Mouse (Mus musculus) spleen, adult 12 weeks (tissue): ENCODE data around the gene Cd83.

Source experiments
- DNase-seq: peaks from one replicate; pipeline ENCODE4 v3.0.0; 2022; ENCODE audit warnings: low spot score

Cd83 gene

DNA sequence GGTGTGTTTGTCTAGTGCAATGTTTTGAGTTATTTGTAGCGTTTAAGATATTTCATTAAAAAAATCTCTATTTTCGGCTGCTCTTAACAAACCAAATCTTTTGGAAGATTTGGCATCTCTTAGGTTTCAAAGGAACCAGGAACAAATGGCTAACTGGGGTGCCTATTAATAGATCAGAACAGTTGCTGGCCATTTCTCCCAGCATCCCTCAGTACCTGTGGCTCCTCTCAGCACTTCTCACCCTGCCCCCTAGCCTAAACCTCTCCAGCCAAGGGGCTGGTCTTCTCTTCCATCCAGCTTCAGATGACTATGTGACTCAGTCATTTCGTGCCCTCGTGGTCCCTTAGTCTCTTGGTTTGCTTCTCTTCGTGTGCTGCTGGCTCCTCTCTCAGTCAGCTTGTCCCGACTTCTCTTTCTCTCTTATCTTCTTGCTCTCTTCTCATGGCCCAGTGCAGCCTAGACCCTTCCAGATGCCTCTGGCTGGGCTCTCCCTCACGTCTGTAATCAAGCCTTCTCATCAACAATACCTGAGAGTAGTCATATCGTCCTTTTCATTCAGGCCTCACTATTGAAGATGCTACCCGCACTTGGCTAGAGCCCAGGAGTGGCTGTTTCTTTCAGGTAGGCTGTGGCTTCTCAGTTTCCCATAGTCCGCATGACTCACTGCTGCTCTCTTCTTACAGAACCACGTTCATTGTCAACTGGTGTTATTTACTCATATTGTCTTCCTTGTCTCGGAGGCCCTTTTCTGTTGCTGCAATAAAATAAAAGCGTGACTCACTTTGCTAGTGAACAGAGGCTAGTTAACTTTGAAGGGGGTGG lies 9.8 kb upstream of the Cd83 start:
- DNase-seq, result no peak

GRCm38 (mm10) chr13:43775427-43775733 lies 9.2 kb upstream of the Cd83 start:
- DNase-seq, result no peak

GRCm38 (mm10) chr13:43777321-43778002 lies 7.1 kb upstream of the Cd83 start:
- DNase-seq, result no peak

DNA sequence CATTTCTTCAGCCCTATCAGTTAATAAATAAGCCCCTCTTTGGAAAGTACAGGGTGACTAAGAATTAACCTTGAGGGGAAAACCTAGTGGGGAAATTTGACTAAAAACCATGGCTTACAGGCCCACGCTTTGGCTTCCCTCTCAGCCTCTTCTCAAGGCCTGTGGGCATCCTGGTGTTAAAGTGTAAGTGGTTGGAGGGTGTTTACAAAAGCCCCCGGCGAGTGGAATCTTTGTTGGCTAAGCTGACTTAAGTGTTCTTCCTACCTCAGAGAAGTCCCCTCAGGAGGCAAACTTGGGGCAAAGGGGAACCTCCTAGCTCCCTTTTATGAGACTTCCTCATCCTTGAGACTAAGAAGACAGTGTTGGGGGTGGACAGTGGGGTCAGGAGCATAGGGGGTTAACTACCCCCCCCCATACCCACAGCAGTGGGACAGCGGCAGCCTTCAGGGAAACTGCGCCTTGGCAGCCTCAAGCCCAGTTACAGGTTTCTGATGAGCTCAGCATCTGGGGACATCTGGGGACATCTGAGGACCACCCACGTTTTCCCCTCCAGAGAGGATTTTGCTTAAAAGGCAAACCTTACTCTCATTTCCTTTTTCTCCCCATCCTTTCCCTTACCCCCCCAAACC lies 6.4 kb upstream of the Cd83 start:
- DNase-seq, result no peak

DNA sequence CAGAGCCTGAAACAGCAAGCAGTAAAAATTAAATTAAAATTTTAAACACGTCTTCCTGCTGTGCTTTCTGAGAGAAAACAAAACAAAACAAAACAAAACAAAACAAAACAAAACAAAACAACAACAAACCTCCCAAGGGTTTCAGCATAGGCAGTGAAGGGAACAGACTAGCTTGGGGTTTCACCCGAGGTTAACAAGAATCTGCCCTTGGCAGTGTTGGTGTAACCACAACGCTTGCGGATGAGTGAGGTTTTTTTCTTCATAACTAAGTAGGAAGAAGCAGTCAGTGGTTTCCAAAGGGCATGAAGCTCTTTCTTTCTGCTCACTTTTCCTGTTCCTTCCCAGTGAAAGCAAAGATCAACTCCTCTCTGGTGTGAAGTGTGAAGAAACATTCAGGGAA lies 5.6 kb upstream of the Cd83 start:
- no peak for DNase-seq

DNA sequence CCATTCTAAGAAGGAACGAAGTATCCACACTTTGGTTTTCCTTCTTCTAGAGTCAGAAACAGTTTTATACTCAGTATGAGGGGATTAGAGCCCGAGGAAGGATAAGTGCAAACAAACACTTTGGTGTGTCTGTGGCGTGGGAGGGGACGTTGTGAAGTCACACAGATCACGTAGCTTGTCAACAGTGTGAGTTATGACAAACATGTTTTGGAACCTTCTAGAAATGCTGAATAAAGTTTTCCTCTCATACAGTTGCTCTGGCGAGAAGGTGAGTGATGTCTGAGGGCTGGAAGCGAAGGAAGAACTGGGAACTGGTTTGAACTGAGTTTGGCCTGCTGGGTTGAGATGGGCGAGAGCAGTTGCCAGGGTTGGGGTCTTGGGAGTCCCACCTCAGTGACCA lies 4.5 kb upstream of the Cd83 start:
- no peak for DNase-seq

- DNase-seq, result no peak
Measured at GRCm38 (mm10) chr13:43785712-43786072, 1.1 kb downstream of the Cd83 start.

DNA sequence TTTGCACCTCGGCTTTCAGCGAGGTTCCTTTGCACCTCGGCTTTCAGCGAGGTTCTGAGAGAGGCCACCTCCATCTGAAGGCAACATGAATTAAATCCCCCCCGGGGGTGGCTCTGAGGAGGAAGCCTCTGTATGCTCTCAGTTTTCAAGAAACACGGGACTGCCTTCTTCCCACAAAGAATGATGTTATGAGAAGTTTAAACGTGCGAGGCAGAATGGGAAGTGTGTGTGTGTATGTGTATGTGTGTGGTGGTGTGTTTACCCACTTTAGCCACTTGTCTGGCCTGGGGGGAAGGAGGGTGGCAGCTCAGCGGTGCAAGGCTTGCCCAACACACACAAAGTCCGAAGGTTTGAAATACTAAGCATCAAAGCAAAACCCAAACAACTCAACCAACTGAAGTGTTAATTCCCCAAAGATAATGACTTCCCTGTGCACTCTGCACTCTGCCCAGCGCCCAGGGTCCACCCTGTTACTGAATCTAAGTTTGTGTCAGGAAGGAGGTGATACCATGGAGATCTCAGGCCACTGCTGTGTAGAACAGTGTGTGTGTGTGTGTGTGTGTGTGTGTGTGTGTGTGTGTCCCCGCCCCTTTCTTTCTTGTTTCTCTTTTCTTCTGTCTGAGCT lies 1.7 kb downstream of the Cd83 start:
- peak; percentile 41 for DNase-seq

- DNase-seq, result no peak
Measured at GRCm38 (mm10) chr13:43787262-43787661, 2.7 kb downstream of the Cd83 start.

DNA sequence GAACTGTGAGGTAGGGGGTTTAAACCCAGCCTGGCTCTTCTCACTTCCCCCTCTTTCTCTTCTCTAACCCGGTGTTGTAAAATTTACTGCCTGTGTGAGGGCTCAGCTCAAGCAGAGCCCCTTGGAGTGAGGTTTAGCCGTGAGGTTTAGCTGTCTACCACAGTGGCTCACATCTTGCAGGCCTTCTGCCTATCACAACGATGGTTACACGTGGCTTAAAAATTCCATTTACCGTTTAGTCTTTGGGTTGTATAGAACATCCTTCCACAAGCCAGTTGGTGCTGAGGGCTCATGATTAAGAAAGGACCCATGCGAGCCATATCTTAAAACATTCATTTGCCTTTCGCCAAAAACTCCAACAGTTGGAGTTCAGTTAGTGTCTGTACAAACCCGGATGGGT lies 3.5 kb downstream of the Cd83 start:
- no peak for DNase-seq

DNA sequence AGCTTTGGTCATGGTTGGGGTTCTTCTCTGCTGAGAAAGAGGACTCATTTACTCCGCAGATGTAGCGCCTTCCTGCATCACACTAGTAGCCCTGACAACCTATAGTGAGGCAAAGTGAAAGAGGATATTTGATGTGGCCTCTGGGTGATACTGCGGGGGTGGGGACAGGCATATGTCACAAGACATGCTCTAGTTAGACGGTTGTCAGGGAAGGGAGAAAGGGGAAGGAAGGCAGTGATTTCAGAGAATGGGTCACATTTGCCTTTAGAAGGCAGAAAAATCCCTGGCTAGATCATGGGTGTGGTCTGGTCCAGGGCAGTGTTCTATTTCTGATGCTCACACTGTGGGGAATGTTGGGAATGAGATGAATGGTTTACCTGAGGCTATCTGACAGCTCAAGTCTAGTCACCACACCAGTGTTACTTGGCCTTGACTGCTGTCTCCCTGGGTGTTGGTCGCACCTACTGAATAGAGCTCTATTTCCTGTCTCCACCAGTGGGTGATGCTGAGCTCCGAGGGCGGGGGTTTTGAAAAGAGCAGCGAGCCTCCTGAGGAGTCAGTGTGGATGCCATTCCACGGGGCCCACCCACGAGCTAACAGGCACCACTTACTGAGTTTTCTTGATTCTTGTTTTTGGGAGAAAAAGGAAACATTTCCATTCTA lies 4.5 kb downstream of the Cd83 start:
- DNase-seq, result peak; percentile 55

DNA sequence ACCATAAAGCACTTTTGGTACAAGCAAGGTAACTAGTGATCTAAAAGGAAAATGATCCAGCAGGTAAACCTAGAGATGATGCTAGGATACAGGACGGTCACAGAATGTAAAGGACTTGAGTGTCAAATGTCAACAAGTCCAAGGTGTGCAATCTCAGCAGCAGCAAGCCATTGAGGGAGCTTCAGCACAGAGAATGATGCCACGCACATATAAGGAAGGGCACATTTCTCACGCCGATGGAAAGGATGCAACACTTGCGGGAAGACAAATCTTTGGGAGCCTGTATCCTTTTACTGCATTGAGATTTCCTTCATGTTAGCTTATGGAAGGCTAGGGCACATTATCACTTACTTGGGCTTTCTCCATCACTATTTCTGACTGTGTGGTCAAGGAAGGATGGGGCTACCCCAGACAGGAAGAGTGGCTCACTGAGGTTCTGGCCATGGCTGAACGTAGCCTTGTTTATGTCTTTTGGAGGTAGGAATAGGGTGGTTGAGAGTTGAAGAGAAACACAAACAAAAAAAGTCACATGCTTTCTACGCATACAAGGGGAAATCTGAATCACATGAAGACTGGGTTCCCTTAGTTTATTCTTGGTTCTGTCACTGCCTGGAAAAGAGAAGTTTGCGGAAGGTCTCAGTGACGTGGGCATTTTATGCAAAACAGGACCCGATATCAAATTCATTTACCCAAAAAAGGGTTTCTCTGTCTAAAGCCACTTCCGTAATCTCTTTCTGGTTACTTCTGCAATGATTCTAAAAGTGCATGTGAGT lies 5.8 kb downstream of the Cd83 start:
- no peak for DNase-seq

DNA sequence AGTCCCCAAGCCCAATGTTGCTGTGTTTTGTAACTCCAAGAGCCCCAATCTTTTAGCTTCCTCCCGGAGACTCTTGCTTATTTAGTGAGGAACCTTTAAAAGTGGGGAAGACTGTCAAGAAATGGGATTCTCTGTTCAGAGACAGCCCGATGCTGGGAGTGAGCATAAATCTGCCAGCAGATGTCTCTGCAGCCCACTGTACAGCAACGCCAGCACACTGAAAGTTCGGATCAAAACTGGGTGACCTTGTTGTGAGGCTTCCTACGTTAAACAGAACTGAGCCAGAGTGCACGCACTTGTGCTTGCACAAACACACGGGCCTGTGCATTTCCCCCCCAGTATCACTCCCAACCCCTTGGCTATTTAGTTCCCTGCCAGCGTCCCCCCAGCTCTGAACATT lies 10.8 kb downstream of the Cd83 start:
- no peak for DNase-seq

- DNase-seq, result no peak
Measured at GRCm38 (mm10) chr13:43798655-43799054, 14.1 kb downstream of the Cd83 start.

DNA sequence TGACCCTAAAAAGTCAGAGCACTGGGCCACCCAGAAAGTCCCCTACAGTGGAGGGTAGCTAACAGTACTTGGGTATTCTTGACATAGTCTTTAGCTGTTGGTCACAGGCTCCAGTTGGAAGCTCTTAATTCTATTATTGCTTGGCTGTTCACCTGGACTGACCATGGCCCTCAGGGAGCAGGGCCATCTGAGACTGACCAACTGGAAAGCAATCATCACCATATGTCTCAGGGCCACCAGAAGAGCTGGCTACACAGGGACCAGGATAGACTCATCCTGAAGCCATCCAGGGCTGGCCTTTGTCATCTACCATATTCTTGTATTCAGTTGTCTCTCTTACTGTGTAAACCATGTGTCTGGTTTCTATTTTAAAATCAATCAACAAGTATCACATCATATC lies 15.6 kb downstream of the Cd83 start:
- DNase-seq, result no peak

- no peak for DNase-seq
Measured at GRCm38 (mm10) chr13:43801961-43802360, 17.4 kb downstream of the Cd83 start.

DNA sequence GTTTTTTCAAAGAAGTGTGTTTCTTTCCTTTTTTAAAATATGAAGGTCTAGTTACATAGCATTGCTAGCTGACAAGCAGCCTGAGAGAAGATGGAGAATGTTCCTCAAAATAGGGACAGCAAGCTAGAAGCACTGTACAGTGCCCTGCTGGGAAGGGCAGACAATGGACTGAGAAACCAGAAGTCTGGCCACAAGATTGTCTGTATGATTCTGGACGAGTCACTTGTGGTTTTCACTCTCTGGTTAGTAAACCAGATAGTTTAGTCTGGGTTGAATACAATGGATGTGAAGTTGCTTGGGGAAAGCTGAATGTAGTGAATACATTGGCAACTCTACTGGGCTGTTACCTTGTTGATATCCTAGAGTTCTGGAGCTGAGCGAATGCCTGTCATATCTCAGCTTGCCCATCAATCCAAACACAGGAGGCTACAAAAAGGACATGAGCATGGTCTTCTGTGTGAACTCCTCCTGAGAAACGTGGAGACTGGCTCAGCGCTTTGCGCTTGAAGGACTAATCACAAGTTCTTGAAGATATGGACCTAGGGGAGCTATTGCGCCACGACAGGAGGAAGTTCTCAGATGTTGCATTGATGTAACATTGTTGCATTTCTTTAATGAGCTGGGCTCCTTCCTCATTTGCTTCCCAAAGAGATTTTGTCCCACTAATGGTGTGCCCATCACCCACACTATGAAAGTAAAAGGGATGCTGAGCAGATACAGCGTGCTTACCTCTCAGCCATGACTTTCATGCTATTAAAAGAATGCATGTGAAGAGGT lies 18.0 kb downstream of the Cd83 start:
- DNase-seq, result no peak

GRCm38 (mm10) chr13:43804648-43805047 lies 20.1 kb downstream of the Cd83 start:
- DNase-seq, result no peak

GRCm38 (mm10) chr13:43805159-43805758 lies 20.7 kb downstream of the Cd83 start:
- no peak for DNase-seq
